Mouse (Mus musculus) spleen, postnatal 14 days (tissue): ENCODE measurements around the gene Zfp825.
"Not testable (repeated sequence)": the region's sequence is repeated elsewhere in the genome, so short reads cannot be mapped to it uniquely, and the experiment has no call there.

Experiments used
- DNase-seq, 2 experiments: peaks; one replicate each; pipeline ENCODE4 v3.0.0; 2021 to 2022; ENCODE audit warnings: low spot score in 2 of 2

The Zfp825 gene

DNA sequence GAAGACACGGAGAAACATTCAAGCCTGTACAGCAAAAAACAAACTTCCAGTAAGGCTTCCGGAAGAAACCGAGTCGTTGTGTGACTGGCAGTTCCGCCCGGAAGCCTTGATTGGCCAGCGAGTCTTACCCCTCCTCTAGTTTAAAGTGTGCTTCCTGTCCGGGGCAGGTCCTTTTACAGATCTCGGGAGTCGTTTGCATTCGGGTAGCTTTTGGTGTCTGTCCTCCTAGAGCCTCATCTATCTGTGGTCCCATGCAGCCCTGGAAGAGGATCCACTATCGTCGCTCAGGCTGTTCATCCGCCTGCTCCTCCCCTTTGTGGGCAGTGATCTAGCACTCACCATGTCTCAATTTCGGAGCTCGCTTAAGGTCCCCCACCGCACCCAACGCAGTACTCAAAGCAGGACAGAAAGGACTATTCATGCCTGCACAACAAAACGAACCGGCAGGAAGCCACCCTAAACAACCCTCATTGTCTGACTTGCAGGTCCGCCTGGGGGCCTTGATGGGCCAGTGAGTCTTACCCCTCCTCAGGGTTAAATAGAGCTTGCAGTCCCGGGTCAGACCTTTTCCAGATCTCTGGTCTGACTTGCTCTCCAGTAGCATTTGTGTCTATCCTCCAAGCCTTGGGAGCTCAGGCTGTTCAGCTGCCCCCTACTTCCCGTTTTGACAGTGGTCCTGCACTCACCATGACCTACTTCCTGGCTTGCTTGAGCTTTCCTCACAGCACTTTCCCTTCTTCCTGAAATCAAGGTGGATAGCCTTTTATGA is at the start of gene Zfp825:
Zfp825 (minus strand) TSS at position 82 of the 769 bp plus-strand sequence.
- peak; percentile 21 to 47 for DNase-seq

DNA sequence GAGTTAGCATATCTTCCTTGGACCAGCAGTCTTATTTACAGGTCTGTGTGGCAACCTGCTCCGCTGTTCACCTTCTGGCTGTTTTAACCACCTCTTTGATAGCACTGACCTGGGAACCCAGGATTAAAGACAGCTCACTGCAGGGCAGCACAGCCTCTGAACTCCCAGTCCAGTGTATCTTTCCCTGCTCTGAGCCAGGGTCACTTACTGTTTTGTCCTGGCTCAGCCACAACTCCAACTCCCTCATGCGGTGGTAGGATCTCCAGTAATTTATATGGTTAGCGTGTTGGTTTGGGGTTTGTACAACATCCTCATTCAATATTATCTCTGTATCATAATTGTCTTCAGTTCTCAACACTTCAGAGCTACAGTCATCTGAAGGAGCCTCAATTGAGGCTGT is 41.6 kb upstream of the Zfp825 start:
- DNase-seq: not testable (repeated sequence)

DNA sequence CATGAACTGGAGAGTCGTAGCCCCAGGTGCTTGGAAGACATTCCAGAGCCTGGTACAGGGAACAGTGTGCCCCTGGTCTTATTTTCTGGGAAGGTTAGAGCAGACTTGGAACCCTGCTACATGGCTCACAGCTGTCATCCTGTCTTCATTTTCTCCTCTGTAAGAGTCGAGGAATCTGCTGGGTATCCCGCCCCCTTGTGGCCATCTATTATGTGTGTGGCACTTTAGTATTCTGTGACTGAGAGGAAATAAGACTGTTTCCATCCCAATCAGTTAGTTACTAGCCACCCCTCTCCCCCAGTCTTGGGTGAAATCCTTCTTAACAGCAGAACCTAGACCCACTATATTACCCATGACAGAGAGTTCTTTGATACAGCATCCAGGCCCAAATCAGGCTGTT is 41.1 kb upstream of the Zfp825 start:
- DNase-seq: peak; percentile 10 to 27

DNA sequence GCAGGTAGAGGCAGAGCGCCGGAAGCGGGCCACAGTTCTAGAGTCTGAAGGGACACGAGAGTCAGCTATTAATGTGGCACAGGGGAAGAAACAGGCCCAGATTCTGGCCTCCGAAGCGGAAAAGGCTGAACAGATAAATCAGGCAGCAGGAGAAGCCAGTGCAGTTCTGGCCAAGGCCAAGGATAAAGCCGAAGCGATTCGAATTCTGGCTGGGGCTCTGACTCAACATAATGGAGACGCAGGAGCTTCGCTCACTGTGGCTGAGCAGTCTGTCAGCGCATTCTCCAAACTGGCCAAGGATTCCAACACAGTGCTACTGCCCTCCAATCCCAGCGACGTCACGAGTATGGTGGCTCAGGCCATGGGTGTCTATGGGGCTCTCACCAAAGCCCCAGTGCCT is 40.3 kb upstream of the Zfp825 start:
- no peak for DNase-seq

DNA sequence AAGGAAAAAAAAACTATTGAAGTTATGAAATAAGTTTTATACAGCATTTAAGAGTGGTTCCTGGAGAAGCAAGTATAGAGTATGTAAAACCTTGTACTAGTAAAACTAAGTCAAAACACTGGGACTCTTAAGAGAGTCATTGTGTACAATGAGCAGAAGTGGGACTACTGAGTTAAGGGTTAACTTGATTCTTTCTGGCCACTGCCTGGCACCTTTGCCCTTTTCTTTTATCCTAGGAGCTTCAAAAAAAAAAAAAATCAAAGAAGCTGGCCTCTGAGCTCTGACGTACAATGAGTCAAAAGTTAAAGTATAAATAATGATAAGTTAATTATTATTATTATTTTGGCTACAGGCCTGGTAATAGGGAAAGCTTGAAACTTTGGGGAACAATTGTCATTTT is 37.5 kb upstream of the Zfp825 start:
- DNase-seq: not testable (repeated sequence)

DNA sequence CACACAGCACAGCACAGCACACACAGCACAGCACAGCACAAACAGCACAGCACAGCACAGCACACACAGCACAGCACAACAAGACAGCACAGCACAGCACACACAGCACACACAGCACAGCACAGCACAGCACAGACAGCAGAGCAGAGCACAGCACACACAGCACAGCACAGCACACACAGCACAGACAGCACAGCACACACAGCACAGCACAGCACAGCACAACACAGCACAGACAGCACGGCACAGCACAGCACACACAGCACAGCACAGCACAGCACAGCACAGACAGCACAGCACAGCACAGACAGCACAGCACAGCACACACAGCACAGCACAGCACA is 35.6 kb upstream of the Zfp825 start:
- DNase-seq: not testable (repeated sequence)

DNA sequence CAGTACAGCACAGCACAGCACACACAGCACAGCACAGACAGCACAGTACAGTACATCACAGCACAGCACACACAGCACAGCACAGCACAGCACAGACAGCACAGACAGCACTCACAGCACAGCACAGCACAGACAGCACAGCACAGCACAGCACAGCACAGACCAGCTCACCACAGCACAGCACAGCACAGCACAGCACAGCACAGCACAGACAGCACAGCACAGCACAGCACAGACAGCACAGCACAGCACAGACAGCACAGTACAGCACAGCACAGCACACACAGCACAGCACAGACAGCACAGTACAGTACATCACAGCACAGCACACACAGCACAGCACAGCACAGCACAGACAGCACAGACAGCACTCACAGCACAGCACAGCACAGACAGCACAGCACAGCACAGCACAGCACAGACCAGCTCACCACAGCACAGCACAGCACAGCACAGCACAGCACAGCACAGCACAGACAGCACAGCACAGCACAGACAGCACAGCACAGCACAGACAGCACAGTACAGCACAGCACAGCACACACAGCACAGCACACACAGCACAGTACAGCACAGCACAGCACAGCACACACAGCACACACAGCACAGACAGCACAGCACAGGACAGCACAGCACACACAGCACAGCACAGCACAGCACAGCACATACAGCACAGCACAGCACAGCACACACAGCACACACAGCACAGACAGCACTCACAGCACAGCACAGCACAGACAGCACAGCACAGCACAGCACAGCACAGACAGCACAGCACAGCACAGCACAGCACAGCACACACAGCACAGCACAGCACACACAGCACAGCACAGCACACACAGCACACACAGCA is 35.0 kb upstream of the Zfp825 start:
- DNase-seq: not testable (repeated sequence)

DNA sequence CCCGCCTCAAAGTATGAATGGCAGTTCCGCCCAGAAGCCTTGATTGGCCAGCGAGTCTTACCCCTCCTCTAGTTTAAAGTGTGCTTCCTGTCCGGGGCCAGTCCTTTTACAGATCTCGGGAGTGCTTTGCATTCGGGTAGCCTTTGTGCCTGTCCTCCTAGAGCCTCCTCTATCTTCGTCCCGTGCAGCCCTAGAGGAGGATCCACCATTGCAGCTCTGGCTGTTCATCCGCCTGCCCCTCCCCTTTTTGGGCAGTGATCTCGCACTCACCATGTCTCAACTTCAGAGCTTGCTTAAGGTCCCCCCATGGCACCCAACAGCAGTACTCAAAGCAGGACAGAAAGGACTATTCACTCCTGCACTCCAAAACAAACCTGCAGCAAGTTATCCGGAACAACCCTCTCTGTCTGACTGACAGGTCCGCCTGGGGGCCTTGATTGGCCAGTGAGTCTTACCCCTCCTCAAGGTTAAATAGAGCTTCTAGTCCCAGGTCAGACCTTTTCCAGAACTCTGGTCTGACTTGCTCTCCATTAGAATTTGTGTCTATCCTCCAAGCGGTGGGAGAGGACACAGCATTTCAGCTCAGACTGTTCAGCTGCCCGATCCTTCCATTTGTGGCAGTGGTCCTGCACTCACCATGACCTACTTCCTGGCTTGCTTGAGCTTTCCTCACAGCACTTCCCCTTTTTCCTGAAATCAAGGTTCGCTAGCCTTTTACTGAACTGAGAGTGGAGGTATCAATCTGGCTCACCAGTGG is 28.9 kb upstream of the Zfp825 start:
- peak; percentile 44 to 57 for DNase-seq

DNA sequence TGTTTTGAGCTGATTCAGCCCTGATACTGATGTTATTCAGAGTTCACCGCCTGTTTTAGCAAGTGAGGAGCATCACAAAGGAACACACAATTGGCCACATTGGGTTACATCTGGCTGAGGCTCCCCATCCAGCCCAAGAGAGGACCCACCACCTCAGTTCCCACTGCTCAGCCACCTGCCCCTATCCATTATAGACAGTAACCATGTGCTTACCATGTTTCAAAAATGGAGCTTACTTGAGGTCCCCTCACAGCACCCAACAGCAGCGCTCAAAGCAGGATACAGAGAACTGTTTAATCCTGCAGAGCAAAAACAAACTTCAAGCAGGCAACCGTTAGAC is 28.3 kb upstream of the Zfp825 start:
- not testable (repeated sequence) for DNase-seq

DNA sequence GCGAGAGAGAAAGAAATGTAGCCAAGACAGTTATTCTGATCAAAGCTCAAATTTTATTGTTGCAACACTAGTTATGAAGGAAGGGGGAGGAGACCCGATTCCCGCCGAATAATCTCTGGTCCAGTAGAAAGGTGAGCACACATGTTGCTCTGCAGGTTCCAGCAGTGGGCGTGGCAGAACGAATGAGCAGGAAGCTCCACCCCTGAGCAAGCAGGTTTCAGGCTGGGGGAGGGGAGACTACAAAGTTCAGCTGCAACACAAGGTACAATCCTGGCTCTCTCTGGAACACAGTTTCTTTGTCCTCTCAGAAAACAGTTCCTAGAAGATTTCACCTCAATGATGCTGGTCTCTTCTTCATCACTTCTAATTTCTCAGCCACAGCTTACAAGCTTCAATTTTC is 14.2 kb upstream of the Zfp825 start:
- not testable (repeated sequence) for DNase-seq

DNA sequence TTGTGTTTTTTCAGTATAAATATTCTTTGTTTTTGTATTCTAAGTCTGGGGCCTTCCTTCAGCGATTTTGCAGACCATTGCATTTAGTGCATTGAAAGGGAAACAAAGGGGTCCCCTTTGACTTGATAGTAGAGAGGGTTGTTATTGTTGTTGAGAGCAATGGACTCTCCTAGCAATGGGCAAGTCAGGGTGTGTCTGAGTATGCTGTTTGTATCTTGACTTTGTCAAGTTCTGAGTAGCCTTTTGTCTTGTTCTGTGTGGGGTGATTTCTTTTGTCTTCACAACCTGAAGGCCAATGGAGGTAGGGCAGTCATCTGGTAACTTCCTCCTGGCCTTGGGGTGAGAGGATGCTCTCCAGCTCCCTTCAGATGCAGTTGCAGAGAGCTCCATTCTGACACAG is 9.1 kb upstream of the Zfp825 start:
- not testable (repeated sequence) for DNase-seq

DNA sequence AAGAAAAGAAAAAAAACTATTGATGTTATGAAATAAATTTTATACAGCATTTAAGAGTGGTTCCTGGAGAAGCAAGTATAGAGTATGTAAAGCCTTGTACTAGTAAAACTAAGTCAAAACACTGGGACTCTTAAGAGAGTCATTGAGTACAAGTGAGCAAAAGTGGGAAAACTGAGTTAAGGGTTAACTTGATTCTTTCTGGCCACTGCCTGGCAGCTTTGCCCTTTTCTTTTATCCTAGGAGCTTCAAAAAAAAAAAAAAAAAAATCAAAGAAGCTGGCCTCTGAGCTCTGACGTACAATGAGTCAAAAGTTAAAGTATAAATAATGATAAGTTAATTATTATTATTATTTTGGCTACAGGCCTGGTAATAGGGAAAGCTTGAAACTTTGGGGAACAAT is 5.9 kb upstream of the Zfp825 start:
- DNase-seq: not testable (repeated sequence)

DNA sequence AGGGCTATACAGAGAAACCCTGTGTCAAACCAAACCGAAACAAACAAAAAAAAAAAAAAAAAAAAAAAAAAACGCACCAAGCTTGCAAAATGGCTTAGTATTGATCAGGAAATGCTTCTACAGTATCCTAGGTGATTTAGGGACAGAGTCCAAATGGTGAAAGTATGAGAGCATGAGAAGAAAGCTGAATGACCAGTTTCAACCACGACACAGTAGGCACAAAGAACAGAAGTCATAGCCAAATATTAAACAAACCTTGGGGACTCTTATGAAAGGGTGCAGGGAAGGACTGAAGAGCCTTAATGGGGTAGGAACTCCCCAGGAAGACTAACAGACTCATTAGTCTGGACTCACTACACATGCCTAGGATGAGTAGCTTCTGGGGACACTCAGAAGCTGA is 9.5 kb downstream of the Zfp825 start:
- DNase-seq: not testable (repeated sequence)

DNA sequence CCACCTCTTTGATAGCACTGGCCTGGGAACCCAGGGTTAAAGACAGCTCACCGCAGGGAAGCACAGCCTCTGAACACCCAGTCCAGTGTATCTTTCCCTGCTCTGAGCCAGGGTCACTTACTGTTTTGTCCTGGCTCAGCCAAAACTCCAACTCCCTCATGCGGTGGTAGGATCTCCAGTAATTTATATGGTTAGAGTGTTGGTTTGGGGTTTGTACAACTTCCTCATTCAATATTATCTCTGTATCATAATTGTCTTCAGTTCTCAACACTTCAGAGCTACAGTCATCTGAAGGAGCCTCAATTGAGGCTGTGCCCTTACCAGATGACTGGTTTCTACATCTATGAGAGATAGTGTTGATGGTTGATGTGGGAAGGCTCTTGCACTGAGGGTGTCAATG is 22.3 kb downstream of the Zfp825 start:
- DNase-seq: not testable (repeated sequence)

DNA sequence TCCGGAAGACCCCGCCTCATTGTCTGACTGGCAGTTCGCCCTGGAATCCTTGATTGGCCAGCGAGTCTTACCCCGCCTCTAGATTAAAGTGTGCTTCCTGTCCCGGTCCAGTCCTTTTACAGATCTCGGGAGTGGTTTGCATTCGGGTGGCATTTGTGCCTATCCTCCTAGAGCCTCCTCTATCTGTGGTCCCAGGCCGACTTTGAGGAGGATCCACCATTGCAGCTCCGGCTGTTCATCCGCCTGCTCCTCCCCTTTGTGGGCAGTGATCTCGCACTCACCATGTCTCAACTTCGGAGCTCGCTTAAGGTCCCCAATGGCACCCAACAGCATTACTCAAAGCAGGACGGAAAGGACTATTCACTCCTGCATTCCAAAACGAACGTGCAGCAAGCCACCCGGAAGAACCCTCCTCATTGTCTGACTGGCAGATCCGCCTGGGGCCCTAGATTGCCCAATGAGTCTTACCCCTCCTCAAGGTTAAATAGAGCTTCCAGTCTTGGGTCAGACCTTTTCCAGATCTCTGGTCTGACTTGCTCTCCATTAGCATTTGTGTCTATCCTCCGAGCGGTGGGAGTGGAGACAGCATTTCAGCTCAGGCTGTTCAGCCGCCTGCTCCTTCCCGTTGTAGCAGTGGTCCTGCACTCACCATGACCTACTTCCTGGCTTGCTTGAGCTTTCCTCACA is 30.9 kb downstream of the Zfp825 start:
- peak; percentile 12 to 37 for DNase-seq

DNA sequence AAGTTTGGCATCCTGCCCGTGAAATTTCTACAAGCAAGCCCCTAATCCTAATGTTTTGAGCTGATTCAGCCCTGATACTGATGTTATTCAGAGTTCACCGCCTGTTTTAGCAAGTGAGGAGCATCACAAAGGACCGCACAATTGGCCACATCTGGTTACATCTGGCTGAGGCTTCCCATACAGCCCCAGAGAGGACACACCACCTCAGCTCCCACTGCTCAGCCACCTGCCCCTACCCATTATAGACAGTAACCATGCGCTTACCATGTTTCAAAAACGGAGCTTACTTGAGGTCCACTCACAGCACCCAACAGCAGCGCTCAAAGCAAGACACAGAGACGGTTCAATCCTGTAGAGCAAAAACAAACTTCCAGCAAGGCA is 31.5 kb downstream of the Zfp825 start:
- DNase-seq: not testable (repeated sequence)

DNA sequence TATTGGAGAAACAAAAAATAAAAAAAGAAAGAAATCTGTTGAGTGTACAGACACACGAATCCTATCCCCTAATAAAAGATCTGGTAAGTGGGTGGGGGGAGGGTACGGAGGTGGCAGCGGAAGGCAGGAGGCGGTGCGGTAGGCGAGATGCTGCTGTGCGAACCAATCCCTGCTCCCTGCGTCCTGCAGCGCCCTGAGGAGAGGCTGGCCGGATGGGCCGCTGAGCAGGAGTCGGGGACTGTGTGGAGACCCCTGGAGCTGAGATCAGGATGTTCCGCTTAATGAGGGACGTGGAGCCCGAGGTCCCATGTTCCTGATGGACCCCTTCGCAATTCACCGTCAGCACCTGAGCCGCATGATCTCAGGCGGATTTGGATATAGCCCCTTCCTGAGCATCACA is 53.9 kb downstream of the Zfp825 start:
- DNase-seq: no peak
